Mouse (Mus musculus): ENCODE measurements around the gene Man1c1.

Gene Man1c1

GRCm38 (mm10) chr4:134579620-134580019, 124.5 kb downstream of the Man1c1 start:
- DNase-seq (ENCODE audit: inconsistent ontology term): no peak

- peak; percentile 30 for DNase-seq (ENCODE audit: inconsistent ontology term)
These were observed 124.9 kb downstream of the Man1c1 start for GRCm38 (mm10) chr4:134579212-134579611.

- DNase-seq (ENCODE audit: inconsistent ontology term): no peak
These were observed 125.7 kb downstream of the Man1c1 start for GRCm38 (mm10) chr4:134578407-134578806.

GRCm38 (mm10) chr4:134577281-134577680, 126.8 kb downstream of the Man1c1 start:
- no peak for DNase-seq (ENCODE audit: inconsistent ontology term)

GRCm38 (mm10) chr4:134575486-134575885, 128.6 kb downstream of the Man1c1 start:
- DNase-seq (ENCODE audit: inconsistent ontology term): no peak

GRCm38 (mm10) chr4:134572449-134573300, 131.4 kb downstream of the Man1c1 start:
- DNase-seq (ENCODE audit: inconsistent ontology term): no peak

GRCm38 (mm10) chr4:134570704-134571451, 133.2 kb downstream of the Man1c1 start:
- DNase-seq (ENCODE audit: inconsistent ontology term): no peak

GRCm38 (mm10) chr4:134569831-134570230, 134.3 kb downstream of the Man1c1 start:
- no peak for DNase-seq (ENCODE audit: inconsistent ontology term)

GRCm38 (mm10) chr4:134569205-134569604, 134.9 kb downstream of the Man1c1 start:
- DNase-seq (ENCODE audit: inconsistent ontology term): no peak

GRCm38 (mm10) chr4:134567377-134568226, 136.5 kb downstream of the Man1c1 start:
- DNase-seq (ENCODE audit: inconsistent ontology term): peak; percentile 83

- no peak for DNase-seq (ENCODE audit: inconsistent ontology term)
These were observed 140.0 kb downstream of the Man1c1 start for GRCm38 (mm10) chr4:134564093-134564492.

- no peak for DNase-seq (ENCODE audit: inconsistent ontology term)
These were observed 140.5 kb downstream of the Man1c1 start for GRCm38 (mm10) chr4:134563624-134564023.

GRCm38 (mm10) chr4:134562014-134562413, 142.1 kb downstream of the Man1c1 start:
- no peak for DNase-seq (ENCODE audit: inconsistent ontology term)

- DNase-seq (ENCODE audit: inconsistent ontology term): no peak
These were observed 143.4 kb downstream of the Man1c1 start for GRCm38 (mm10) chr4:134560699-134561098.

GRCm38 (mm10) chr4:134559154-134559553, 144.9 kb downstream of the Man1c1 start:
- DNase-seq (ENCODE audit: inconsistent ontology term): no peak

GRCm38 (mm10) chr4:134558570-134559113, 145.4 kb downstream of the Man1c1 start:
- no peak for DNase-seq (ENCODE audit: inconsistent ontology term)

- DNase-seq (ENCODE audit: inconsistent ontology term): no peak
These were observed 146.4 kb downstream of the Man1c1 start for GRCm38 (mm10) chr4:134557626-134558249.

- no peak for DNase-seq (ENCODE audit: inconsistent ontology term)
These were observed 148.0 kb downstream of the Man1c1 start for GRCm38 (mm10) chr4:134555956-134556580.

- peak; percentile 14 for DNase-seq (ENCODE audit: inconsistent ontology term)
These were observed 150.5 kb downstream of the Man1c1 start for GRCm38 (mm10) chr4:134553631-134554030.

- peak; percentile 81 for DNase-seq (ENCODE audit: inconsistent ontology term)
These were observed 152.4 kb downstream of the Man1c1 start, which contains the start of gene Selenon for GRCm38 (mm10) chr4:134551494-134552316. Gene Selenon (minus strand): TSS chr4:134552166.
